ENCODE assay signal across 8 mouse cellular contexts in genomic region chr1:180992142-180992541, GRCm38 (mm10). TPM values are rescaled to one million over a fixed set of nuclear protein-coding genes. Genes with fewer than 3 reads are reported as not detected.
DNase-seq lines count a peak whose midpoint lies in the region; ATAC-seq and TF ChIP-seq lines count a peak whose summit lies in the region.

No protein-coding gene starts in this region.

- H3K4me3 ChIP-seq in hindbrain, embryonic 10.5 days: no peak overlapping the region
- H3K4me3 ChIP-seq in hindbrain, embryonic 13.5 days: no peak overlapping the region
- H3K4me3 ChIP-seq in E14TG2a.4 (replicated peaks; ENCODE audit: low read length): no peak overlapping the region

- DNase-seq in hindbrain, embryonic 10.5 days (ENCODE audit: low spot score): peak; percentile 16
- DNase-seq in 416B (ENCODE audit: low read depth): peak; percentile 74
- peak; percentile 22 to 59 for DNase-seq in layer of hippocampus, postnatal 14 days (ENCODE audit: low spot score in 2 of 2)
- DNase-seq in thymus, postnatal 0 days (ENCODE audit: low spot score): peak; percentile 68

- H3K27ac ChIP-seq in hindbrain, embryonic 10.5 days: no peak overlapping the region
- no peak overlapping the region for H3K27ac ChIP-seq in hindbrain, embryonic 13.5 days

- no peak overlapping the region for H3K9ac ChIP-seq in hindbrain, embryonic 13.5 days

- H3K9me3 ChIP-seq in hindbrain, embryonic 10.5 days: no peaks in the 10 kb centered on the region
- no peaks in the 10 kb centered on the region for H3K9me3 ChIP-seq in hindbrain, embryonic 13.5 days
- no peaks in the 10 kb centered on the region for H3K9me3 ChIP-seq in E14TG2a.4 (ENCODE audit: low read length)

- peaks cover 2% of the 10 kb centered on the region; the same call in 1 of the 2 replicates for H3K4me1 ChIP-seq in hindbrain, embryonic 10.5 days (replicated peaks)
- H3K4me1 ChIP-seq in hindbrain, embryonic 13.5 days (replicated peaks): 0 out of 2 replicates have a peak, but pooled peaks cover 2% of the 10 kb centered on the region
- peaks cover 9% of the 10 kb centered on the region for H3K4me1 ChIP-seq in E14TG2a.4 (replicated peaks; ENCODE audit: low read depth, low read length)

- H3K36me3 ChIP-seq in hindbrain, embryonic 10.5 days: no peaks in the 10 kb centered on the region
- no peaks in the 10 kb centered on the region for H3K36me3 ChIP-seq in hindbrain, embryonic 13.5 days
- H3K36me3 ChIP-seq in E14TG2a.4 (ENCODE audit: insufficient read depth, low read length): peaks cover 42% of the 10 kb centered on the region

- 0 out of 2 replicates have a peak, but pooled peaks cover 5% of the 10 kb centered on the region for H3K27me3 ChIP-seq in hindbrain, embryonic 10.5 days (ENCODE audit: insufficient read depth, poor library complexity, severe bottlenecking)
- H3K27me3 ChIP-seq in hindbrain, embryonic 13.5 days: 0 out of 2 replicates have a peak, but pooled peaks cover 6% of the 10 kb centered on the region
- H3K27me3 ChIP-seq in E14TG2a.4 (ENCODE audit: insufficient read depth, low read length): no peaks in the 10 kb centered on the region

- peak; percentile 63 for TF ChIP-seq CTCF in E14TG2a.4 (conservative IDR thresholded peaks at IDR 0.05; ENCODE audit: low read length)

- no peak overlapping the region for H3K4me2 ChIP-seq in hindbrain, embryonic 13.5 days

- no peak for ATAC-seq in hindbrain, embryonic 13.5 days (ENCODE audit: low FRiP score)
- peak; percentile 65 for ATAC-seq in common myeloid progenitor, adult 5-6 weeks (replicated peaks; ENCODE audit: low read depth, poor library complexity, severe bottlenecking)
- ATAC-seq in megakaryocyte, adult 5-6 weeks (ENCODE audit: poor library complexity, severe bottlenecking): no peak

- WGBS in hindbrain, embryonic 10.5 days: 69% methylated on average over 3 of the region's 3 CpGs
- 54% methylated on average over 3 of the region's 3 CpGs for WGBS in hindbrain, embryonic 13.5 days

RNA-seq across cellular contexts. Expression of gene Ephx1, which starts 28.6 kb away (rescaled TPM):
- polyA plus RNA-seq in hindbrain, embryonic 10.5 days (2016; fragmentation: Nextera tagmentation; extraction: Ambion mirVana): 0.86 and 1.5 TPM in 2 replicates
- polyA plus RNA-seq in hindbrain, embryonic 13.5 days (2015; fragmentation: Nextera tagmentation; extraction: Ambion mirVana): 3.3 and 4.8 TPM in 2 replicates
- total RNA-seq in common myeloid progenitor, adult 5-6 weeks (2017): 1.1 TPM in 1 of 2 replicates, not detected in the other
- 10 to 100 TPM; 19.7 to 28.3 TPM for total RNA-seq in layer of hippocampus, postnatal 14 days (2021)
- 12.7 and 15.2 TPM in 2 replicates for polyA plus RNA-seq in thymus, postnatal 0 days (2015; fragmentation: Nextera tagmentation; extraction: Ambion mirVana)
- total RNA-seq in megakaryocyte, adult 5-6 weeks (2015): 1.3 and 2.4 TPM in 2 replicates
- total RNA-seq in megakaryocyte, adult 5-6 weeks (2017): 1.3 and 2.1 TPM in 2 replicates

RNA-seq across cellular contexts. Expression of gene Tmem63a, which starts 50.0 kb away (rescaled TPM):
- polyA plus RNA-seq in hindbrain, embryonic 10.5 days (2016; fragmentation: Nextera tagmentation; extraction: Ambion mirVana): 3.0 and 3.4 TPM in 2 replicates
- polyA plus RNA-seq in hindbrain, embryonic 13.5 days (2015; fragmentation: Nextera tagmentation; extraction: Ambion mirVana): 1.5 and 1.8 TPM in 2 replicates
- 9.7 and 11.6 TPM in 2 replicates for total RNA-seq in common myeloid progenitor, adult 5-6 weeks (2017)
- total RNA-seq in layer of hippocampus, postnatal 14 days (2021): 10 to 100 TPM in 1 of 2 experiments, 1 to 10 TPM in 1; 8.6 to 11.5 TPM
- polyA plus RNA-seq in thymus, postnatal 0 days (2015; fragmentation: Nextera tagmentation; extraction: Ambion mirVana): 13.8 and 14.4 TPM in 2 replicates
- total RNA-seq in megakaryocyte, adult 5-6 weeks (2015): 35.0 and 35.5 TPM in 2 replicates
- total RNA-seq in megakaryocyte, adult 5-6 weeks (2017): 31.7 and 35.2 TPM in 2 replicates

RNA-seq across cellular contexts. Expression of gene Lefty1, which starts 57.3 kb away (rescaled TPM):
- 0.71 and 0.78 TPM in 2 replicates for polyA plus RNA-seq in hindbrain, embryonic 10.5 days (2016; fragmentation: Nextera tagmentation; extraction: Ambion mirVana)
- 0.23 and 0.58 TPM in 2 replicates for polyA plus RNA-seq in hindbrain, embryonic 13.5 days (2015; fragmentation: Nextera tagmentation; extraction: Ambion mirVana)
- total RNA-seq in common myeloid progenitor, adult 5-6 weeks (2017): 0.82 and 3.3 TPM in 2 replicates
- 1 to 10 TPM; 7.2 to 9.3 TPM for total RNA-seq in layer of hippocampus, postnatal 14 days (2021)
- 1.7 and 2.9 TPM in 2 replicates for polyA plus RNA-seq in thymus, postnatal 0 days (2015; fragmentation: Nextera tagmentation; extraction: Ambion mirVana)
- total RNA-seq in megakaryocyte, adult 5-6 weeks (2015): 0.60 and 1.5 TPM in 2 replicates
- 0.29 and 0.98 TPM in 2 replicates for total RNA-seq in megakaryocyte, adult 5-6 weeks (2017)

RNA-seq across cellular contexts. Expression of gene 9130409I23Rik, which starts 58.9 kb away (rescaled TPM):
- polyA plus RNA-seq in hindbrain, embryonic 10.5 days (2016; fragmentation: Nextera tagmentation; extraction: Ambion mirVana): not detected in 2 replicates
- polyA plus RNA-seq in hindbrain, embryonic 13.5 days (2015; fragmentation: Nextera tagmentation; extraction: Ambion mirVana): 0.08 and 0.13 TPM in 2 replicates
- total RNA-seq in common myeloid progenitor, adult 5-6 weeks (2017): not detected in 2 replicates
- not detected for total RNA-seq in layer of hippocampus, postnatal 14 days (2021)
- polyA plus RNA-seq in thymus, postnatal 0 days (2015; fragmentation: Nextera tagmentation; extraction: Ambion mirVana): 0.25 and 0.32 TPM in 2 replicates
- total RNA-seq in megakaryocyte, adult 5-6 weeks (2015): not detected in 2 replicates
- total RNA-seq in megakaryocyte, adult 5-6 weeks (2017): not detected in 2 replicates

Comparison
In these comparisons a context has a peak if more than half of its experiments do, and no peak if none do; other contexts are left out.
1. DNase-seq: peak in every context shown above with its lines; median percentile 74 in 416B; 68 in thymus, postnatal 0 days; 40 in layer of hippocampus, postnatal 14 days; 16 in hindbrain, embryonic 10.5 days.